ENCODE assay signal across 40 mouse cellular contexts in the genomic region with DNA sequence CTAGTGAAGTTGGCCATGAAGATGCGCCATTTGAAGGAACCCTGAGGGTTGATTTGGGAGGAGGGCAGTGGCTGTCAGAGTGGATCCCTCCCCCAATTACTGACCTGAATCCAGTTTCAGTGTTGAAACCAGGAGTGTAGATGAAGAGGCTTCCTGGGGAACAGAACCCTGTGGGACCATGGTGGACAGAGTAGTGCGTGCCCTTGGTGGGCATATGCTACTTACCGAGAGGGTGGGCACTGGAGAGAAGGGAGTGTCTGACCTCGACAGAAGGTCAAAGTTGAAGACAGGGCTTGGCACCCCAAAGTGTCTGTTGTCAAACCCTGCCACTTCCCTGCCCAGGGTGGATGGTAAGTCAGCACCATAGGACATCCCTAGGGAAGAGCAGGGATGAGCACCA. TPM values are rescaled to one million over a fixed set of nuclear protein-coding genes. Genes with fewer than 3 reads are reported as not detected.
"Had no signal": no experiment of that assay in that cellular context is flagged by ENCODE, and none has a peak within 500 bp of the region (broad histone marks: within the 10 kb centered on the region; RNA-seq: fewer than 3 reads in every experiment).

No protein-coding gene starts in this region.

RNA-seq across cellular contexts. Expression of gene Oas1g, which starts 6.5 kb away (rescaled TPM):
- total RNA-seq: left cerebral cortex, postnatal 10 days; left cerebral cortex, postnatal 14 days; left cerebral cortex, postnatal 4 days; megakaryocyte-erythroid progenitor cell, adult 5-6 weeks had no signal
- polyA plus RNA-seq: limb, embryonic 11.5 days; limb, embryonic 13.5 days; lung, embryonic 14.5 days; midbrain, embryonic 10.5 days; midbrain, embryonic 16.5 days; myocyte; neural tube, embryonic 11.5 days had no signal

RNA-seq across cellular contexts. Expression of gene Oas1d, which starts 20.5 kb away (rescaled TPM):
- total RNA-seq: left cerebral cortex, postnatal 10 days; left cerebral cortex, postnatal 14 days; left cerebral cortex, postnatal 25 days; left cerebral cortex, postnatal 36 days; left cerebral cortex, postnatal 4 days; liver, adult 2 months; megakaryocyte progenitor cell, adult 5-6 weeks; megakaryocyte, adult 5-6 weeks; megakaryocyte-erythroid progenitor cell, adult 5-6 weeks; monocyte, adult 5-6 weeks had no signal
- polyA plus RNA-seq: limb, embryonic 10.5 days; limb, embryonic 11.5 days; limb, embryonic 12.5 days; limb, embryonic 13.5 days; limb, embryonic 14.5 days; limb, embryonic 15.5 days; liver, adult 2 months; liver, embryonic 11.5 days; liver, embryonic 12.5 days; liver, embryonic 13.5 days; liver, embryonic 14.5 days; liver, embryonic 15.5 days; liver, embryonic 16.5 days; liver, postnatal 0 days; lung, adult 2 months; lung, embryonic 14.5 days; lung, embryonic 15.5 days; lung, embryonic 16.5 days; lung, postnatal 0 days; macrophage; midbrain, embryonic 10.5 days; midbrain, embryonic 11.5 days; midbrain, embryonic 12.5 days; midbrain, embryonic 13.5 days; midbrain, embryonic 14.5 days; myocyte; neural tube, embryonic 11.5 days; neural tube, embryonic 12.5 days had no signal

RNA-seq across cellular contexts. Expression of gene Oas1h, which starts 32.6 kb away (rescaled TPM):
- total RNA-seq: left cerebral cortex, postnatal 10 days; left cerebral cortex, postnatal 14 days; left cerebral cortex, postnatal 25 days; left cerebral cortex, postnatal 36 days; left cerebral cortex, postnatal 4 days; liver, adult 2 months; megakaryocyte progenitor cell, adult 5-6 weeks; megakaryocyte, adult 5-6 weeks; megakaryocyte-erythroid progenitor cell, adult 5-6 weeks; midbrain, postnatal 0 days; monocyte, adult 5-6 weeks had no signal
- polyA plus RNA-seq: limb, embryonic 10.5 days; limb, embryonic 11.5 days; limb, embryonic 12.5 days; limb, embryonic 13.5 days; limb, embryonic 14.5 days; limb, embryonic 15.5 days; liver, adult 2 months; liver, embryonic 11.5 days; liver, embryonic 12.5 days; liver, embryonic 13.5 days; liver, embryonic 14.5 days; liver, embryonic 15.5 days; liver, embryonic 16.5 days; liver, postnatal 0 days; lung, adult 2 months; lung, embryonic 14.5 days; lung, embryonic 15.5 days; lung, embryonic 16.5 days; lung, postnatal 0 days; macrophage; midbrain, embryonic 10.5 days; midbrain, embryonic 11.5 days; midbrain, embryonic 12.5 days; midbrain, embryonic 13.5 days; midbrain, embryonic 14.5 days; midbrain, embryonic 15.5 days; midbrain, embryonic 16.5 days; midbrain, postnatal 0 days; myocyte; neural tube, embryonic 11.5 days; neural tube, embryonic 12.5 days had no signal

RNA-seq across cellular contexts. Expression of gene Oas1f, which starts 46.7 kb away (rescaled TPM):
- total RNA-seq: left cerebral cortex, postnatal 10 days; left cerebral cortex, postnatal 14 days; left cerebral cortex, postnatal 25 days; left cerebral cortex, postnatal 36 days; left cerebral cortex, postnatal 4 days; liver, adult 2 months; megakaryocyte progenitor cell, adult 5-6 weeks; megakaryocyte, adult 5-6 weeks; megakaryocyte-erythroid progenitor cell, adult 5-6 weeks; midbrain, postnatal 0 days; monocyte, adult 5-6 weeks had no signal
- polyA plus RNA-seq: limb, embryonic 10.5 days; limb, embryonic 11.5 days; limb, embryonic 12.5 days; limb, embryonic 13.5 days; limb, embryonic 14.5 days; liver, adult 2 months; liver, embryonic 11.5 days; liver, embryonic 12.5 days; liver, embryonic 13.5 days; liver, embryonic 14.5 days; liver, embryonic 15.5 days; liver, embryonic 16.5 days; liver, postnatal 0 days; lung, adult 2 months; lung, embryonic 14.5 days; lung, embryonic 15.5 days; lung, embryonic 16.5 days; lung, postnatal 0 days; macrophage; midbrain, embryonic 10.5 days; midbrain, embryonic 12.5 days; midbrain, embryonic 13.5 days; midbrain, embryonic 14.5 days; midbrain, embryonic 15.5 days; midbrain, embryonic 16.5 days; midbrain, postnatal 0 days; myocyte; neural tube, embryonic 11.5 days; neural tube, embryonic 12.5 days had no signal
